Mouse (Mus musculus) heart, postnatal 0 days (tissue): ENCODE measurements around the gene Bcl9l. TPM values are rescaled to one million over a fixed set of nuclear protein-coding genes. Genes with fewer than 3 reads are reported as not detected.
"Not testable (repeated sequence)": the region's sequence is repeated elsewhere in the genome, so short reads cannot be mapped to it uniquely, and the experiment has no call there.

Experiments
- ATAC-seq: fragments of 200-750 bp; cut with Nextera tagmentation; 2 replicates; pipeline ENCODE4 v1.8.0; 2017; ENCODE audit warnings: low read depth, moderate number of reproducible peaks, moderate library complexity; ENCODE audit not compliant: insufficient read depth
- DNase-seq: peaks from one replicate; pipeline ENCODE4 v3.0.0-alpha.2; 2016; ENCODE audit warnings: low spot score
- H3K27ac ChIP-seq: fragments of 300-500 bp; sonication (generic); 2 replicates; pipeline ENCODE4 v1.5.1; 2014; ENCODE audit warnings: low read depth, mild to moderate bottlenecking
- H3K27me3 ChIP-seq: fragments of 300-500 bp; sonication (generic); 2 replicates; pipeline ENCODE4 v1.6.1; 2014; ENCODE audit warnings: low read length, mixed read lengths; ENCODE audit not compliant: control insufficient read depth, insufficient read depth
- H3K36me3 ChIP-seq: fragments of 300-500 bp; sonication (generic); replicated peaks from 2 replicates; pipeline ENCODE4 v1.6.1; 2014; ENCODE audit warnings: low read length, mixed read lengths; ENCODE audit not compliant: control insufficient read depth, insufficient read depth
- H3K4me1 ChIP-seq: fragments of 300-500 bp; sonication (generic); 2 replicates; pipeline ENCODE4 v1.6.1; 2014; ENCODE audit warnings: antibody characterized with exemption; ENCODE audit not compliant: control insufficient read depth, insufficient read depth
- H3K4me2 ChIP-seq: fragments of 300-500 bp; sonication (generic); 2 replicates; pipeline ENCODE4 v1.6.1; 2014; ENCODE audit warnings: low read depth, mild to moderate bottlenecking, low read length, moderate library complexity
- H3K4me3 ChIP-seq: fragments of 300-500 bp; sonication (generic); 2 replicates; pipeline ENCODE4 v1.5.1; 2014; ENCODE audit warnings: low read depth, low read length
- H3K9ac ChIP-seq: fragments of 300-500 bp; sonication (generic); replicated peaks from 2 replicates; pipeline ENCODE4 v1.6.1; 2014; ENCODE audit warnings: low read depth, low read length, mixed read lengths
- H3K9me3 ChIP-seq: fragments of 300-500 bp; sonication (generic); replicated peaks from 2 replicates; pipeline ENCODE4 v1.6.1; 2016; ENCODE audit warnings: low read length; ENCODE audit not compliant: control insufficient read depth
- CTCF ChIP-seq: IDR thresholded peaks from 2 replicates; pipeline ENCODE4 v1.5.1; 2016; ENCODE audit warnings: antibody characterized with exemption, control low read depth, low read depth
- EP300 ChIP-seq: IDR thresholded peaks from 2 replicates; pipeline ENCODE4 v1.6.1; 2016; ENCODE audit warnings: antibody characterized with exemption, low read depth
- WGBS: fragments of 180-500 bp; shearing (Covaris S2); extraction: QIAGEN DNeasy Blood & Tissue Kit; methylation state at CpG from one replicate; pipeline ENCODE4 v1.1.7; 2014; 5-methylcytosine and 5-hydroxymethylcytosine counted together
- polyA plus RNA-seq: library from polyadenylated mRNA; unstranded; fragments of >200 nt; fragmentation: Nextera tagmentation; extraction: Ambion mirVana; gene quantifications from 2 replicates; pipeline ENCODE4 v1.2.1, GENCODE M21; 2015
- total RNA-seq: library from RNA; depleted of rRNA; stranded (reverse); fragments of >200 nt; gene quantifications from 2 replicates; pipeline ENCODE4 v1.2.3, GENCODE M21; 2014; ENCODE audit warnings: low replicate concordance; rRNA removed

Bcl9l gene
- 12.4 and 33.9 TPM in 2 replicates for total RNA-seq
- 4.4 and 5.2 TPM in 2 replicates for polyA plus RNA-seq

- Histone ChIP-seq H3K4me3 (peak within 1 kb of the TSS; percentile 97), H3K9ac (peak within 1 kb of the TSS; percentile 94), H3K4me2 (peak within 1 kb of the TSS; percentile 85), H3K27ac (peak within 1 kb of the TSS; percentile 93), H3K36me3 (no peaks in the 10 kb centered on the region), H3K9me3 (no peaks in the 10 kb centered on the region), H3K4me1 (peaks cover 29% of the 10 kb centered on the region), H3K27me3 (no peaks in the 10 kb centered on the region)
- TF ChIP-seq CTCF (peak; percentile 69), EP300 (no peak; the same call in 1 of the 2 replicates)
- peak; percentile 97 for DNase-seq
- WGBS, result 0% methylated on average over 29 of the region's 31 CpGs
- peak; percentile 57 for ATAC-seq
Measured at GRCm38 (mm10) chr9:44482552-44482951, at the start of gene Bcl9l. Gene Bcl9l (plus strand): TSS chr9:44482825.

- H3K4me3 ChIP-seq, result no peak overlapping the region
- no peaks in the 10 kb centered on the region for H3K4me1 ChIP-seq
- H3K27ac ChIP-seq, result no peak overlapping the region
- no peak overlapping the region for H3K9ac ChIP-seq
- TF ChIP-seq EP300 (no peak), CTCF (no peak)
- ATAC-seq, result no peak
- H3K9me3 ChIP-seq, result no peaks in the 10 kb centered on the region
- no peaks in the 10 kb centered on the region for H3K36me3 ChIP-seq
- no peaks in the 10 kb centered on the region for H3K27me3 ChIP-seq
- 64% methylated on average over 6 of the region's 6 CpGs for WGBS
- H3K4me2 ChIP-seq, result no peak overlapping the region
- DNase-seq, result no peak
Measured at GRCm38 (mm10) chr9:44435747-44436146, 46.9 kb upstream of the Bcl9l start.

DNA sequence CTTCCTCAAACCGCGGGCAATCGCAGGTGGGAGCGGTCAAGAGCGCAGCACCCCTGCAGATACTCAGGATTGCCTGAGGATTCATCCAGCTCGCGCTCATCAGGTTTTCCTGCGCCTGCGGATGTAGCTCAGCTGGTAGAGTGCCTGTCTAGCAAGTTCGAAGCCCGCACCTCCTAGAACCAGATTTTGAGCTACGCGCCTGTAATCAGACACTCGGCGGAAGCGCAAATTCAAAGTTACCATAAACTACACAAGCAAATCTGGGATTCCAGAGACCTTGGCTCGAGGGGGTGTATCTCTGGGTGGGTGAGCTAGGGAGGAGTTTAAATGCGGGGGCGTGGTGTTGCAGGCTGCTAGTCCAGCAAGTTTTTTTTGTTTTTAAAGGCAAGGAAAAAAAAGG, 41.7 kb upstream of the Bcl9l start, which contains the start of gene Foxr1:
Gene Foxr1, minus strand, starts transcription at position 176 of the 400 bp plus-strand sequence.
- H3K27me3 ChIP-seq, result no peaks in the 10 kb centered on the region
- WGBS, result 56% methylated on average over 19 of the region's 19 CpGs
- no peak within 1 kb of the TSS for H3K4me3 ChIP-seq
- no peaks in the 10 kb centered on the region for H3K4me1 ChIP-seq
- no peak for DNase-seq
- no peak for ATAC-seq
- H3K27ac ChIP-seq, result no peak within 1 kb of the TSS
- H3K36me3 ChIP-seq, result no peaks in the 10 kb centered on the region
- H3K9me3 ChIP-seq, result no peaks in the 10 kb centered on the region
- H3K9ac ChIP-seq, result no peak within 1 kb of the TSS
- TF ChIP-seq CTCF (no peak), EP300 (no peak)
- no peak within 1 kb of the TSS for H3K4me2 ChIP-seq

- H3K27ac ChIP-seq, H3K36me3 ChIP-seq, H3K4me1 ChIP-seq, H3K27me3 ChIP-seq, H3K9ac ChIP-seq, H3K4me3 ChIP-seq, ATAC-seq, DNase-seq, H3K9me3 ChIP-seq, H3K4me2 ChIP-seq: not testable (repeated sequence)
- 74% methylated on average over 7 of the region's 7 CpGs for WGBS
Measured at GRCm38 (mm10) chr9:44444402-44445025, 38.1 kb upstream of the Bcl9l start.

DNA sequence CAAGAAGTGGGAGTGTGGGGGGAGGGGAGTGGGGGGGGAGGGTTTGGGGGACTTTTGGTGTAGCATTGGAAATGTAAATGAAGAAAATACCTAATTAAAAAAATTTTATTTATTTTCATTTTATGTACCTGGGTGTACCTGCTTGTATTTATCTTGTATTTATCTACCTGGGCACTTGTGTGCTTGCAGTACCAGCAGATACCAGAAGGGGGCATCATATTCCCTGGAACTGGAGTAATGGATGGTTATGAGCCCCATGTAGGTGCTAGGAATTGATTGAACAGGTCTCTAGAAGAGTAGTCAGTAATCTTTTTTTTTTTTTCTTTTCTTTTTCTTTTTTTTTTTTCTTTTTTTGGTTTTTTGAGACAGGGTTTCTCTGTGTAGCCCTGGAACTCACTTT, 32.2 kb upstream of the Bcl9l start:
- ATAC-seq (no peak), DNase-seq (no peak)
- Histone ChIP-seq H3K27ac (no peak overlapping the region), H3K9ac (no peak overlapping the region), H3K4me3 (no peak overlapping the region), H3K36me3 (no peaks in the 10 kb centered on the region), H3K9me3 (no peaks in the 10 kb centered on the region), H3K4me2 (no peak overlapping the region), H3K27me3 (peaks cover 15% of the 10 kb centered on the region), H3K4me1 (no peaks in the 10 kb centered on the region)
- TF ChIP-seq CTCF (peak; percentile 26), EP300 (no peak)
